Mouse (Mus musculus): Measurements from ENCODE around the gene Rpl7a.

Rpl7a gene

DNA sequence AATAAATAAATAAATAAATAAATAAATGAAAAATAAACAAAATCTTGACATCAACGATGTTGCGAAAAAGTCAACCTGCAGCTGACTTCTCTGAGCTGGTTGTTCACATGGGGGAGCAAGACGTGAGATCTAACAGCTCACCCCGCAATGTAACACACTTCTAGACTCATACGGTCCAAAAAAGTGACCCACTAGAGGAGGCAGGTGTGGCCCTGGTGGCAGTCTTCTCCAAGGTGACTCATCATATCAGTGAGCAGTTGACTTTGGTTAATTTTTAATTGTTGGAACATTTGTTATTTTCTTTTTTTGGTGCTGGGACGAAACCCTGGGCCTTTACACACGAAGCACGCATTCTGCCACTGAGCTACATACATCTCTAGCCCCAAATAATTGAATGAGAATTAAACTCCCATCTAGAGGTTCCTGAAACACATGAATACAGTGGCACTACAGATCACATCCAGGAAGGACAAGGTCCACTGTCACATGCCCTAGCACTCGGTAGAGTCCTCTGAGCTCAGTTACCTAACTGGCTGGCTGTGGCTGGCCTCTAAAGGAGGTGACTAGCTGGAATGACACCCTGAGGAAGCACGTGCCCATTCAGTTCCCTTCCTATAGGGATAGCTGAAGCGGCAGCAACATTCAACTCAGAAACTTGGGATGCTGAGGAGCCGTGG is 46.4 kb downstream of the Rpl7a start:
- DNase-seq (ENCODE audit: low read depth, low spot score) = no peak

DNA sequence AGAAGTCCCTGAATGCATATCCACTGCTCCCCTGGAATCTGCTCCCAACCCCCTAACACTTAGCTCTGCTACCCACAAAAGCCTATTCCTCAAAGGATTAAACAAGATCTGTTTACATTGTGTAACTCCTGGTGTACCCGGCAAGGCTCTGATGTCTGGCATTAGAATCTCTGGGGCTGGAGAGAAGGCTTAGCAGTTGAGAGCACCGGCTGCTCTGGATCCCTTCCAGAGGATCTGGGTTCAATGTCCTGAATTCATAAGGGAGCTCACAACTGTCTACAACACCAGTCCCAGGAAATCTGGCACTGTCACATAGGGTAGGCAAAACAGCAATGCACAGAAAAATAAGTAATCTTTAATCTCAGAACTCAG is 46.9 kb downstream of the Rpl7a start:
- no peak for DNase-seq (ENCODE audit: low read depth, low spot score)

DNA sequence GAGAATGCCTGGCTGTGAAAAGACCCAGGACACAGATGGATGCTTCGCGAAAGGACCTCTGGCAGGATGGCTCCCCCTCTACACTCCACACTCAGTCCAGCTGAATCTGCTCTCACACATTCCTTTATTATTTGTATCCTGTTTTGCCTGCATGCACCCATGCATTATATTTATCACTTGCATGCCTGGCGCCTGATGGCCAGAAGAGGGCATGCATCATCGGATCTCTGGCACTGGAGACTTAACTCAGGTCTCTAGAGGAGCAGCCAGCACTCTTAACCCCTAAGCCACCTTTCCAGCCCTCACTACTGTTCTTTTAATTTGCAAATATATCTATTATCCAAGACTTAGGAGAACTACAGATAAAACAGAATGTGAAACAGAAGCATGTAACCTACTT is 50.2 kb downstream of the Rpl7a start:
- DNase-seq (ENCODE audit: low read depth, low spot score) = no peak
